Mouse (Mus musculus) kidney, postnatal 25 days (tissue): Measurements from ENCODE around the gene Gpt2.
A peak's percentile ranks its signal among the peaks of the same experiment; 100 is the strongest.

Source experiments
- DNase-seq, 2 experiments: peaks; one replicate each; pipeline ENCODE4 v3.0.0; 2021; ENCODE audit warnings: mixed read lengths in 2 of 2

The Gpt2 gene

GRCm38 (mm10) chr8:85492125-85492875 is at the start of gene Gpt2:
Gene Gpt2 (plus strand): TSS chr8:85492576.
- peak; percentile 94 to 97 for DNase-seq

- DNase-seq, result no peak
Measured at GRCm38 (mm10) chr8:85444092-85444491, 48.3 kb upstream of the Gpt2 start.

GRCm38 (mm10) chr8:85445936-85446685 is 46.3 kb upstream of the Gpt2 start:
- no peak for DNase-seq

GRCm38 (mm10) chr8:85450335-85450734 is 42.0 kb upstream of the Gpt2 start:
- no peak for DNase-seq

GRCm38 (mm10) chr8:85452328-85452727 is 40.0 kb upstream of the Gpt2 start:
- DNase-seq, result peak in 1 of 2 experiments; percentile 11

- no peak for DNase-seq
Measured at GRCm38 (mm10) chr8:85453256-85453655, 39.1 kb upstream of the Gpt2 start.

- DNase-seq, result no peak
Measured at GRCm38 (mm10) chr8:85454750-85455149, 37.6 kb upstream of the Gpt2 start.

GRCm38 (mm10) chr8:85456536-85456935 is 35.8 kb upstream of the Gpt2 start:
- DNase-seq, result peak; percentile 73 to 85

- DNase-seq, result no peak
Measured at GRCm38 (mm10) chr8:85459582-85459981, 32.8 kb upstream of the Gpt2 start.

GRCm38 (mm10) chr8:85460804-85461203 is 31.6 kb upstream of the Gpt2 start:
- peak in 1 of 2 experiments; percentile 40 for DNase-seq

GRCm38 (mm10) chr8:85461377-85461776 is 31.0 kb upstream of the Gpt2 start:
- DNase-seq, result peak; percentile 45 to 50

- DNase-seq, result peak; percentile 72 to 87
Measured at GRCm38 (mm10) chr8:85462441-85462840, 29.9 kb upstream of the Gpt2 start.

GRCm38 (mm10) chr8:85464316-85464715 is 28.1 kb upstream of the Gpt2 start:
- DNase-seq, result no peak

- no peak for DNase-seq
Measured at GRCm38 (mm10) chr8:85466056-85466455, 26.3 kb upstream of the Gpt2 start.

- DNase-seq, result no peak
Measured at GRCm38 (mm10) chr8:85470753-85471152, 21.6 kb upstream of the Gpt2 start.

- no peak for DNase-seq
Measured at GRCm38 (mm10) chr8:85472800-85473199, 19.6 kb upstream of the Gpt2 start.

GRCm38 (mm10) chr8:85473246-85473645 is 19.1 kb upstream of the Gpt2 start:
- peak; percentile 42 to 49 for DNase-seq

GRCm38 (mm10) chr8:85474924-85475323 is 17.5 kb upstream of the Gpt2 start:
- DNase-seq, result no peak

- no peak for DNase-seq
Measured at GRCm38 (mm10) chr8:85476970-85477545, 15.3 kb upstream of the Gpt2 start.

- DNase-seq, result no peak
Measured at GRCm38 (mm10) chr8:85478397-85478796, 14.0 kb upstream of the Gpt2 start.

- DNase-seq, result peak; percentile 49 to 56
Measured at GRCm38 (mm10) chr8:85479710-85480109, 12.7 kb upstream of the Gpt2 start.

- peak; percentile 22 to 68 for DNase-seq
Measured at GRCm38 (mm10) chr8:85481900-85482299, 10.5 kb upstream of the Gpt2 start.

GRCm38 (mm10) chr8:85482427-85482826 is 9.9 kb upstream of the Gpt2 start:
- DNase-seq, result no peak
